Mouse (Mus musculus) heart, adult 2 months (tissue): ENCODE results near the gene Bex2. TPM values are rescaled to one million over a fixed set of nuclear protein-coding genes. Genes with fewer than 3 reads are reported as not detected.
A peak's percentile ranks its signal among the peaks of the same experiment; 100 is the strongest.
"Not testable (repeated sequence)": the region's sequence is repeated elsewhere in the genome, so short reads cannot be mapped to it uniquely, and the experiment has no call there.

Source experiments
- DNase-seq, 2 experiments: peaks; one replicate each; pipeline ENCODE4 v3.0.0; 2021
- H3K27ac ChIP-seq: fragments of 200-600 bp; 2 replicates; pipeline ENCODE4 v1.8.1; 2022
- H3K27me3 ChIP-seq: fragments of 200-500 bp; 2 replicates; pipeline ENCODE4 v1.6.1; 2012; ENCODE audit warnings: mild to moderate bottlenecking, low read length, inconsistent platforms, mixed read lengths; ENCODE audit not compliant: control insufficient read depth, insufficient read depth
- H3K36me3 ChIP-seq: fragments of 200-500 bp; 2 replicates; pipeline ENCODE4 v1.6.1; 2012; ENCODE audit warnings: low read length, inconsistent platforms; ENCODE audit not compliant: control insufficient read depth, insufficient read depth
- H3K4me1 ChIP-seq: fragments of 200-500 bp; 2 replicates; pipeline ENCODE4 v1.6.1; 2011; ENCODE audit warnings: low read length; ENCODE audit not compliant: control insufficient read depth, insufficient read depth
- H3K4me3 ChIP-seq: fragments of 200-600 bp; 2 replicates; pipeline ENCODE4 v1.8.1; 2022
- H3K79me2 ChIP-seq: fragments of 200-500 bp; replicated peaks from 2 replicates; pipeline ENCODE4 v1.6.1; 2012; ENCODE audit warnings: mild to moderate bottlenecking, inconsistent platforms, low read length, moderate library complexity, mixed read lengths; ENCODE audit not compliant: control insufficient read depth, insufficient read depth
- H3K9ac ChIP-seq: fragments of 200-500 bp; 2 replicates; pipeline ENCODE4 v1.6.1; 2012; ENCODE audit warnings: low read depth, mild to moderate bottlenecking, control low read depth, inconsistent platforms, low read length, mixed read lengths
- CTCF ChIP-seq: fragments of 200-600 bp; IDR thresholded peaks from 2 replicates; pipeline ENCODE4 v1.8.1; 2022; ENCODE audit warnings: antibody characterized with exemption, mild to moderate bottlenecking, moderate library complexity
- EP300 ChIP-seq: fragments of 200-500 bp; IDR thresholded peaks from 2 replicates; pipeline ENCODE4 v1.6.1; 2011; ENCODE audit warnings: low read depth, low read length, control low read depth; ENCODE audit not compliant: insufficient read depth
- POLR2A ChIP-seq: fragments of 200-500 bp; IDR thresholded peaks from 2 replicates; pipeline ENCODE4 v1.6.1; 2011; ENCODE audit warnings: mild to moderate bottlenecking, low read depth, low read length, control low read depth; ENCODE audit not compliant: insufficient read depth
- WGBS: fragments of 180-500 bp; shearing (Covaris S2); methylation state at CpG from one replicate; pipeline ENCODE4 v1.1.7; 2018; 5-methylcytosine and 5-hydroxymethylcytosine counted together
- intact Hi-C: fragments of 180-260 bp; cut with DNase I; formaldehyde crosslinking; loops from one replicate; pipeline ENCODE4 v1.15.1; 2025
- long read RNA-seq: library from polyadenylated mRNA; stranded (forward); transcript quantifications from one replicate; pipeline ENCODE4 v2.0.0, GENCODE M21; 2021
- polyA plus RNA-seq: library from polyadenylated mRNA; depleted of rRNA; stranded (reverse); fragments of >200 nt; gene quantifications from 2 replicates; pipeline ENCODE4 v1.2.3, GENCODE M21; 2012; rRNA removed
- total RNA-seq, 2 experiments: library from RNA; stranded (reverse); gene quantifications; 2 replicates each; pipeline ENCODE4 v1.2.3; 2021

Gene Bex2
- total RNA-seq (under 1 TPM in 1 of 2 experiments, not detected in 1; 0.27 TPM), polyA plus RNA-seq (0.47 TPM in 1 of 2 replicates, not detected in the other)
- long read RNA-seq = 0 reads

GRCm38 (mm10) chrX:136068020-136068419 is at the start of gene Bex2:
TSS of gene Bex2 (minus strand) at chrX:136068236.
- intact Hi-C loops, H3K9ac ChIP-seq, H3K4me3 ChIP-seq, H3K27ac ChIP-seq, H3K36me3 ChIP-seq, DNase-seq, H3K79me2 ChIP-seq, H3K27me3 ChIP-seq, H3K4me1 ChIP-seq: not testable (repeated sequence)
- WGBS = 8% methylated on average over 2 of the region's 32 CpGs

GRCm38 (mm10) chrX:136115419-136115961 is 47.5 kb upstream of the Bex2 start:
- intact Hi-C loops = no loop called here
- Histone ChIP-seq H3K27ac (no peak overlapping the region), H3K36me3 (no peaks in the 10 kb centered on the region), H3K9ac (no peak overlapping the region), H3K79me2 (no peaks in the 10 kb centered on the region), H3K27me3 (no peaks in the 10 kb centered on the region), H3K4me3 (no peak overlapping the region), H3K4me1 (no peaks in the 10 kb centered on the region)
- 18% methylated on average over 23 of the region's 23 CpGs for WGBS
- DNase-seq = no peak
- no peak for TF ChIP-seq CTCF
- no peak for TF ChIP-seq EP300
- TF ChIP-seq POLR2A = no peak

GRCm38 (mm10) chrX:136115015-136115414 is 47.0 kb upstream of the Bex2 start:
- Histone ChIP-seq H3K4me1 (no peaks in the 10 kb centered on the region), H3K27ac (no peak overlapping the region), H3K27me3 (no peaks in the 10 kb centered on the region), H3K36me3 (no peaks in the 10 kb centered on the region), H3K4me3 (no peak overlapping the region), H3K9ac (no peak overlapping the region), H3K79me2 (no peaks in the 10 kb centered on the region)
- no peak for DNase-seq
- WGBS = 16% methylated on average over 4 of the region's 4 CpGs
- TF ChIP-seq EP300 = no peak
- TF ChIP-seq CTCF = no peak
- TF ChIP-seq POLR2A = no peak
- intact Hi-C loops = no loop called here

- H3K4me3 ChIP-seq = no peak overlapping the region
- intact Hi-C loops = no loop called here
- no peaks in the 10 kb centered on the region for H3K79me2 ChIP-seq
- no peak for DNase-seq
- H3K4me1 ChIP-seq = no peaks in the 10 kb centered on the region
- H3K9ac ChIP-seq = no peak overlapping the region
- no peaks in the 10 kb centered on the region for H3K27me3 ChIP-seq
- WGBS = 36% methylated on average over 6 of the region's 6 CpGs
- H3K36me3 ChIP-seq = no peaks in the 10 kb centered on the region
- no peak overlapping the region for H3K27ac ChIP-seq
- TF ChIP-seq POLR2A (no peak), CTCF (peak; percentile 67), EP300 (no peak)
Measured at GRCm38 (mm10) chrX:136107942-136108341, 39.9 kb upstream of the Bex2 start.

GRCm38 (mm10) chrX:136104724-136105088 is 36.7 kb upstream of the Bex2 start:
- H3K79me2 ChIP-seq = no peaks in the 10 kb centered on the region
- no peak overlapping the region for H3K4me3 ChIP-seq
- intact Hi-C loops = no loop called here
- DNase-seq = no peak
- H3K27me3 ChIP-seq = no peaks in the 10 kb centered on the region
- H3K36me3 ChIP-seq = no peaks in the 10 kb centered on the region
- no peak overlapping the region for H3K9ac ChIP-seq
- H3K4me1 ChIP-seq = no peaks in the 10 kb centered on the region
- TF ChIP-seq EP300 (no peak), CTCF (no peak), POLR2A (no peak)
- WGBS = 49% methylated on average over 3 of the region's 3 CpGs
- H3K27ac ChIP-seq = no peak overlapping the region

- 70% methylated on average over 4 of the region's 4 CpGs for WGBS
- Histone ChIP-seq H3K79me2 (no peaks in the 10 kb centered on the region), H3K9ac (no peak overlapping the region), H3K4me1 (no peaks in the 10 kb centered on the region), H3K4me3 (no peak overlapping the region), H3K27me3 (no peaks in the 10 kb centered on the region), H3K36me3 (no peaks in the 10 kb centered on the region), H3K27ac (no peak overlapping the region)
- DNase-seq = no peak
- TF ChIP-seq POLR2A (no peak), CTCF (no peak), EP300 (no peak)
- intact Hi-C loops = no loop called here
Measured at GRCm38 (mm10) chrX:136104046-136104723, 36.1 kb upstream of the Bex2 start.
